Mouse (Mus musculus) midbrain, embryonic 16.5 days (tissue): ENCODE measurements around the gene Col4a1. TPM values are rescaled to one million over a fixed set of nuclear protein-coding genes. Genes with fewer than 3 reads are reported as not detected.

ENCODE experiments used
- ATAC-seq: fragments of 200-750 bp; cut with Nextera tagmentation; 2 replicates; pipeline ENCODE4 v1.8.0; 2017; ENCODE audit warnings: moderate TSS enrichment
- H3K27ac ChIP-seq: fragments of 300-500 bp; sonication (generic); 2 replicates; pipeline ENCODE4 v1.5.1; 2014; ENCODE audit warnings: mild to moderate bottlenecking, low read length, mixed read lengths
- H3K27me3 ChIP-seq: fragments of 300-500 bp; sonication (generic); 2 replicates; pipeline ENCODE4 v1.6.1; 2014; ENCODE audit warnings: low read depth, low read length, mixed read lengths; ENCODE audit not compliant: control insufficient read depth, insufficient read depth
- H3K36me3 ChIP-seq: fragments of 300-500 bp; sonication (generic); 2 replicates; pipeline ENCODE4 v1.6.1; 2014; ENCODE audit warnings: mild to moderate bottlenecking, low read length, moderate library complexity, mixed read lengths; ENCODE audit not compliant: control insufficient read depth, insufficient read depth
- H3K4me1 ChIP-seq: fragments of 300-500 bp; sonication (generic); 2 replicates; pipeline ENCODE4 v1.6.1; 2014; ENCODE audit warnings: mild to moderate bottlenecking, low read length, mixed read lengths; ENCODE audit not compliant: control insufficient read depth, insufficient read depth
- H3K4me2 ChIP-seq: fragments of 300-500 bp; sonication (generic); 2 replicates; pipeline ENCODE4 v1.6.1; 2014; ENCODE audit warnings: mild to moderate bottlenecking, low read length, mixed read lengths
- H3K4me3 ChIP-seq: fragments of 300-500 bp; sonication (generic); 2 replicates; pipeline ENCODE4 v1.5.1; 2014; ENCODE audit warnings: low read depth, mild to moderate bottlenecking, low read length, moderate library complexity, mixed read lengths
- H3K9ac ChIP-seq: fragments of 300-500 bp; sonication (generic); 2 replicates; pipeline ENCODE4 v1.6.1; 2014; ENCODE audit warnings: low read depth, low read length, mixed read lengths
- H3K9me3 ChIP-seq: fragments of 300-500 bp; sonication (generic); replicated peaks from 2 replicates; pipeline ENCODE4 v1.6.1; 2014; ENCODE audit warnings: mild to moderate bottlenecking, low read length, mixed read lengths; ENCODE audit not compliant: control insufficient read depth, poor library complexity, severe bottlenecking
- WGBS: fragments of 180-500 bp; shearing (Covaris S2); extraction: QIAGEN DNeasy Blood & Tissue Kit; methylation state at CpG from one replicate; pipeline ENCODE4 v1.1.7; 2014; 5-methylcytosine and 5-hydroxymethylcytosine counted together
- polyA plus RNA-seq: library from polyadenylated mRNA; unstranded; fragments of >200 nt; fragmentation: Nextera tagmentation; extraction: Ambion mirVana; gene quantifications from 2 replicates; pipeline ENCODE4 v1.2.1, GENCODE M21; 2015

The Col4a1 gene
- polyA plus RNA-seq, 1 experiment from 2014 or later, result 73.6 TPM

- Histone ChIP-seq H3K9me3 (no peaks in the 10 kb centered on the region), H3K27me3 (no peaks in the 10 kb centered on the region), H3K9ac (no peak overlapping the region), H3K36me3 (no peaks in the 10 kb centered on the region), H3K4me1 (no peaks in the 10 kb centered on the region), H3K27ac (no peak overlapping the region), H3K4me2 (no peak overlapping the region), H3K4me3 (no peak overlapping the region)
- no peak for ATAC-seq
- WGBS, result 72% methylated on average over 6 of the region's 6 CpGs
These were observed 41.8 kb downstream of the Col4a1 start for GRCm38 (mm10) chr8:11270826-11271225.

GRCm38 (mm10) chr8:11268753-11269152, 43.9 kb downstream of the Col4a1 start:
- WGBS, result 80% methylated on average over 6 of the region's 6 CpGs
- no peak for ATAC-seq
- Histone ChIP-seq H3K9ac (no peak overlapping the region), H3K27me3 (no peaks in the 10 kb centered on the region), H3K9me3 (no peaks in the 10 kb centered on the region), H3K4me3 (no peak overlapping the region), H3K4me1 (no peaks in the 10 kb centered on the region), H3K27ac (no peak overlapping the region), H3K4me2 (no peak overlapping the region), H3K36me3 (no peaks in the 10 kb centered on the region)

- no peak overlapping the region for H3K4me3 ChIP-seq
- no peak overlapping the region for H3K9ac ChIP-seq
- 90% methylated on average over 2 of the region's 2 CpGs for WGBS
- H3K9me3 ChIP-seq, result no peaks in the 10 kb centered on the region
- no peak overlapping the region for H3K27ac ChIP-seq
- H3K4me1 ChIP-seq, result no peaks in the 10 kb centered on the region
- ATAC-seq, result no peak
- no peak overlapping the region for H3K4me2 ChIP-seq
- H3K27me3 ChIP-seq, result no peaks in the 10 kb centered on the region
- H3K36me3 ChIP-seq, result no peaks in the 10 kb centered on the region
These were observed 46.2 kb downstream of the Col4a1 start for GRCm38 (mm10) chr8:11266471-11266870.

- Histone ChIP-seq H3K4me1 (no peaks in the 10 kb centered on the region), H3K27ac (no peak overlapping the region), H3K9ac (no peak overlapping the region), H3K4me3 (no peak overlapping the region), H3K4me2 (no peak overlapping the region), H3K36me3 (no peaks in the 10 kb centered on the region), H3K9me3 (no peaks in the 10 kb centered on the region), H3K27me3 (no peaks in the 10 kb centered on the region)
- ATAC-seq, result no peak
- 66% methylated on average over 3 of the region's 3 CpGs for WGBS
These were observed 46.7 kb downstream of the Col4a1 start for GRCm38 (mm10) chr8:11265971-11266370.

GRCm38 (mm10) chr8:11263848-11264247, 48.8 kb downstream of the Col4a1 start:
- Histone ChIP-seq H3K9me3 (no peaks in the 10 kb centered on the region), H3K4me3 (no peak overlapping the region), H3K4me2 (no peak overlapping the region), H3K4me1 (peaks cover 2% of the 10 kb centered on the region; the same call in 1 of the 2 replicates), H3K36me3 (no peaks in the 10 kb centered on the region), H3K9ac (no peak overlapping the region), H3K27ac (no peak overlapping the region), H3K27me3 (no peaks in the 10 kb centered on the region)
- WGBS, result 90% methylated on average over 6 of the region's 6 CpGs
- no peak for ATAC-seq

GRCm38 (mm10) chr8:11262031-11262735, 50.4 kb downstream of the Col4a1 start:
- Histone ChIP-seq H3K4me2 (no peak overlapping the region), H3K9ac (no peak overlapping the region), H3K36me3 (no peaks in the 10 kb centered on the region), H3K4me1 (peaks cover 2% of the 10 kb centered on the region; the same call in 1 of the 2 replicates), H3K4me3 (no peak overlapping the region), H3K9me3 (no peaks in the 10 kb centered on the region), H3K27me3 (no peaks in the 10 kb centered on the region), H3K27ac (no peak overlapping the region)
- no peak for ATAC-seq
- 84% methylated on average over 15 of the region's 15 CpGs for WGBS

GRCm38 (mm10) chr8:11259832-11260615, 52.6 kb downstream of the Col4a1 start:
- no peaks in the 10 kb centered on the region for H3K36me3 ChIP-seq
- H3K27ac ChIP-seq, result no peak overlapping the region
- no peaks in the 10 kb centered on the region for H3K9me3 ChIP-seq
- H3K4me3 ChIP-seq, result no peak overlapping the region
- H3K4me2 ChIP-seq, result no peak overlapping the region
- peaks cover 2% of the 10 kb centered on the region; the same call in 1 of the 2 replicates for H3K4me1 ChIP-seq
- WGBS, result 45% methylated on average over 10 of the region's 10 CpGs
- H3K9ac ChIP-seq, result no peak overlapping the region
- no peaks in the 10 kb centered on the region for H3K27me3 ChIP-seq
- no peak for ATAC-seq

- H3K9me3 ChIP-seq, result no peaks in the 10 kb centered on the region
- no peak overlapping the region for H3K4me3 ChIP-seq
These were observed 54.0 kb downstream of the Col4a1 start for GRCm38 (mm10) chr8:11258517-11259136.

More at GRCm38 (mm10) chr8:11258517-11259136, 54.0 kb downstream of the Col4a1 start:
- H3K27me3 ChIP-seq, result no peaks in the 10 kb centered on the region
- H3K36me3 ChIP-seq, result no peaks in the 10 kb centered on the region
- H3K4me1 ChIP-seq, result peaks cover 2% of the 10 kb centered on the region; the same call in 1 of the 2 replicates
- H3K4me2 ChIP-seq, result no peak overlapping the region
- H3K9ac ChIP-seq, result no peak overlapping the region
- H3K27ac ChIP-seq, result no peak overlapping the region
- no peak for ATAC-seq
- WGBS, result 77% methylated on average over 2 of the region's 2 CpGs
